Mouse (Mus musculus): ENCODE results near the gene Pmfbp1.

Gene Pmfbp1

GRCm38 (mm10) chr8:109499009-109499717 lies 5.3 kb downstream of the Pmfbp1 start:
- in situ Hi-C loops (cut with MboI, MseI): no loop called here

- in situ Hi-C loops (cut with MboI, MseI): no loop called here
Observed at GRCm38 (mm10) chr8:109503566-109503965, 9.7 kb downstream of the Pmfbp1 start.

GRCm38 (mm10) chr8:109505560-109505959 lies 11.7 kb downstream of the Pmfbp1 start:
- in situ Hi-C loops (cut with MboI, MseI): no loop called here

GRCm38 (mm10) chr8:109524008-109524407 lies 30.2 kb downstream of the Pmfbp1 start:
- in situ Hi-C loops (cut with MboI, MseI): no loop called here

GRCm38 (mm10) chr8:109535140-109535990 lies 41.5 kb downstream of the Pmfbp1 start:
- in situ Hi-C loops (cut with MboI, MseI): no loop called here

GRCm38 (mm10) chr8:109536703-109537102 lies 42.9 kb downstream of the Pmfbp1 start:
- in situ Hi-C loops (cut with MboI, MseI): no loop called here

- in situ Hi-C loops (cut with MboI, MseI): no loop called here
Observed at GRCm38 (mm10) chr8:109542165-109542564, 48.3 kb downstream of the Pmfbp1 start.

- in situ Hi-C loops (cut with MboI, MseI): no loop called here
Observed at GRCm38 (mm10) chr8:109542748-109543519, 49.1 kb downstream of the Pmfbp1 start.

GRCm38 (mm10) chr8:109544049-109544448 lies 50.2 kb downstream of the Pmfbp1 start:
- in situ Hi-C loops (cut with MboI, MseI): no loop called here

- in situ Hi-C loops (cut with MboI, MseI): loop anchor here in 1 of 2 experiments (25.0 kb wide), 1 partner anchor 2011 kb away; no protein-coding TSS in a partner anchor
Observed at GRCm38 (mm10) chr8:109551663-109552062, 57.8 kb downstream of the Pmfbp1 start.

- in situ Hi-C loops (cut with MboI, MseI): loop anchor here (5.0 to 25.0 kb wide), 2 partner anchors 672 to 1998 kb away; no protein-coding TSS in a partner anchor
Observed at GRCm38 (mm10) chr8:109563881-109564280, 70.1 kb downstream of the Pmfbp1 start.

- in situ Hi-C loops (cut with MboI, MseI): loop anchor here (5.0 to 25.0 kb wide), 3 partner anchors 43 to 1998 kb away; partner anchors contain the start of gene Dhodh (in 2 of the 2)
Observed at GRCm38 (mm10) chr8:109564766-109565165, 70.9 kb downstream of the Pmfbp1 start.

- in situ Hi-C loops (cut with MboI, MseI): loop anchor here (5.0 to 25.0 kb wide), 2 partner anchors 42 to 1997 kb away; partner anchors contain the start of gene Dhodh (in 2 of the 2)
Observed at GRCm38 (mm10) chr8:109565498-109566333, 71.9 kb downstream of the Pmfbp1 start, which contains the start of the genes Dhx38 and Txnl4b. Dhx38 (minus strand) TSS chr8:109565861. Txnl4b (plus strand) TSS chr8:109565892.

GRCm38 (mm10) chr8:109571139-109571538 lies 77.3 kb downstream of the Pmfbp1 start:
- in situ Hi-C loops (cut with MboI, MseI): loop anchor here in 1 of 2 experiments (25.0 kb wide), 1 partner anchor 1991 kb away; no protein-coding TSS in a partner anchor

GRCm38 (mm10) chr8:109576311-109576710 lies 82.5 kb downstream of the Pmfbp1 start:
- in situ Hi-C loops (cut with MboI, MseI): no loop called here

- in situ Hi-C loops (cut with MboI, MseI): no loop called here
Observed at GRCm38 (mm10) chr8:109578900-109579301, 85.1 kb downstream of the Pmfbp1 start, which contains the start of gene Hp. Hp (minus strand) TSS chr8:109579172.

- in situ Hi-C loops (cut with MboI, MseI): no loop called here
Observed at GRCm38 (mm10) chr8:109584293-109584692, 90.5 kb downstream of the Pmfbp1 start.

GRCm38 (mm10) chr8:109584830-109585229 lies 91.0 kb downstream of the Pmfbp1 start:
- in situ Hi-C loops (cut with MboI, MseI): no loop called here

GRCm38 (mm10) chr8:109585652-109586051 lies 91.8 kb downstream of the Pmfbp1 start:
- in situ Hi-C loops (cut with MboI, MseI): no loop called here

- in situ Hi-C loops (cut with MboI, MseI): no loop called here
Observed at GRCm38 (mm10) chr8:109586972-109587504, 93.2 kb downstream of the Pmfbp1 start.
